Mouse (Mus musculus) bone marrow macrophage, adult 2 months (primary cell): Measurements from ENCODE around the gene Ap2s1.

Experiments
- CTCF ChIP-seq: IDR thresholded peaks from 2 replicates; pipeline ENCODE4 v1.5.1; 2012; ENCODE audit warnings: low read depth, mild to moderate bottlenecking, low read length, moderate library complexity
- POLR2A ChIP-seq: IDR thresholded peaks from 2 replicates; pipeline ENCODE4 v1.6.1; 2012; ENCODE audit warnings: mild to moderate bottlenecking, low read depth, low read length, borderline replicate concordance

DNA sequence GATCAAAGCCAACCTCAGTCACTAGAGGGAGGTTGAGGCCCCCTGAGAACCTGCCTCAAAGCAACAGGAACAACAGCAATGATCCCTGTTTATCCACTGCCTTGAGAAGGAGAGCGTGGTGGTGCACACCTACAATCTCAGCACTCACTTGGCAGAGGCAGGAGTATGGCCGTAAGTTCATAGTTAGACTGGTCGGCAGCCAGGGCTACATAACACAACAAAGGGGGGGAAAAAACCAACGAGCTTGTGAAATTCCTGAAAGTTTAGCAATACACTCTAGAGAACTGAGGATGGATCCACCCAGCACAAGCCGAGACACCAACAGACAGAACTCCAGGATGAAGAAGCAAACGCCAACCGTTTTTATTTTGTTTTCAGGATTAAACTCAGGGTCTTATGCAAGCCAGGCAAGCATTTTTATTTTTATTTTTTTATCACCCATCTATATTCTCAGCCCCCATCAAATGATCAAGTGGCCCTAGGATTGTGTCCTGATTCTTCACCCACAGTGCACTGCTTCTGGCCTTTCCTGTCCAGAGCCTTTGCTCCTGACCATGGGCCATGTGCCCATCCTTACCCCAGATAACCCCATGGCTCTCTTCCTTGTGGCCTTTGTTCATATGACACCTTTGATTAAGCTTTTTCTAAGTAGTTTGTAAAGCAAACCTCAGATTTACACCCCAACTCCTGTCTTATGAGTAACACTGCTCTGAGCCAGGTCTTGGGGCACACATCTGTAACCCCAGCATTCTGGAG lies 25.4 kb downstream of the Ap2s1 start:
- TF ChIP-seq CTCF (no peak), POLR2A (no peak)
